Mouse (Mus musculus) neural tube, embryonic 10.5 days (tissue): ENCODE results near the gene Zfp280c.

ENCODE experiments used
- DNase-seq: peaks from one replicate; pipeline ENCODE4 v3.0.0-alpha.2; 2017; ENCODE audit warnings: low spot score; ENCODE audit errors: extremely low spot score

Gene Zfp280c

DNA sequence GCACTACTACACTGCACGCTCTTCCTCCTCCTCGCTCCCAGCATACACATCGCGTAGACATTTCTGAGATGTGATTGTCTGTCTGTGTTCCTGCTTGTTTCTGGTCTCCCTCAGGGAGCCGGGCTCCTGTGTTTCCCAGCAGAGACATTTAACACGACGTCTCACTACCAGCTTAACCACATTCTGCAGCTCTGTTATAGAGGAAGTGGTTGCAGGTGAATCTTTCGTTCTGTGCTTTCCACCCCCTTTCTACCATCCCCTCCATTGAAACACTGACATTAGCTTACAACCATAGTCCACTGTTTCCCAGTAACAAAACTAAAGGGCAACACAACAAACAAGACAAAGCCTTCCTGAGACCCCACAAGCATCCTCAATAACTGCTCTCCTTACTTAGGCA, 100.5 kb downstream of the Zfp280c start:
- DNase-seq: no peak
